Mouse (Mus musculus) heart, postnatal 36 days (tissue): Measurements from ENCODE around the gene Ccndbp1. TPM values are rescaled to one million over a fixed set of nuclear protein-coding genes. Genes with fewer than 3 reads are reported as not detected.
"Not testable (repeated sequence)": the region's sequence is repeated elsewhere in the genome, so short reads cannot be mapped to it uniquely, and the experiment has no call there.

Experiments used
- DNase-seq, 2 experiments: peaks; one replicate each; pipeline ENCODE4 v3.0.0; 2021 to 2022
- intact Hi-C: fragments of 180-260 bp; cut with DNase I; formaldehyde crosslinking; loops from one replicate; pipeline ENCODE4 v1.15.1; 2025
- total RNA-seq, 2 experiments: library from RNA; stranded (reverse); gene quantifications; 2 replicates each; pipeline ENCODE4 v1.2.3; 2021

Gene Ccndbp1
- total RNA-seq, 2 experiments from 2014 or later, result 29.9 to 33.8 TPM

- intact Hi-C loops, DNase-seq: not testable (repeated sequence)
These were observed 11.6 kb upstream of the Ccndbp1 start for GRCm38 (mm10) chr2:120996607-120997006.

DNA sequence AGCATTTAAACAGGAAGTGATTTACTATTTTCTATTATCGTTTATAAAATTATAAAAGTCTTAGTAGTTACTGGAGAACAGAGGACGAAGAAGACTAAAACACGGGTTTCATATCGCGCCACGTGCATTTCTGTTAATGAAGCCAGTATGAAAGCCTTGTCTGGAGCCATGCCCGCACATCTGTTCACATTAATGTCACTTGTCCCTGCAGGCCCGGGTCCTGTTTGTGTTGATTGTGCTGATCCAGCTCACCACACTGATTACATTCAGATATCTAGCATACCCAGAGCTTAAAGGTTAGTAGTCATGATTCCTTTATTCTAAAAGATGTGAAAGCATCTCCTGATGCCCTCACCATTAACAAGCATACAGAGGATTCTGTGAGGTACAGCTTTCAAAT is 9.3 kb upstream of the Ccndbp1 start:
- DNase-seq, result no peak
- intact Hi-C loops, result no loop called here

GRCm38 (mm10) chr2:121003586-121003985 is 4.6 kb upstream of the Ccndbp1 start:
- intact Hi-C loops, result no loop called here
- no peak for DNase-seq

- DNase-seq, result no peak
- intact Hi-C loops, result no loop called here
These were observed 4.0 kb upstream of the Ccndbp1 start for GRCm38 (mm10) chr2:121004018-121004811.

DNA sequence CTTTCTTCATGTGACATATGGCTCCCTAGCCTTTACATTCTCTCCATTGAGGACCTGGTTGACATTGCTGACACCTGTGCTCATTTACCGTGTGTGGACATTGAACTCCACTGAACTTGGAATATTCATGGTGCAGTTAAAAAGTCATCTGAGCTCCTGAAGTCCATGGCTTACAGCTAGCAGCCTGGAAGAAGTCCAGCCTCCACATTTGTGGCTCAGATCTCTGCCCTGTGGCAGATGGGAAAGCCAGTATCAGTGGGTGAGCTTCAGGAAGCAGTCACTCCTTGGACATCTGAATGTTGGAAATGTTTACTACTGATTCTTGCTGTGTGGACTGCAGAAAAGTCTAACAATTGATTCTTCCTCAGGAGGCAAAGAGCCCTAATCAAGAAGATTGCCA is 1.2 kb upstream of the Ccndbp1 start:
- DNase-seq, result no peak
- intact Hi-C loops, result no loop called here

- intact Hi-C loops, result loop anchor here (2.0 kb wide), 1 partner anchor 38 kb away; the partner anchor contains the start of gene Ubr1
These were observed 433 bp downstream of the Ccndbp1 start for GRCm38 (mm10) chr2:121008664-121009007.

DNA sequence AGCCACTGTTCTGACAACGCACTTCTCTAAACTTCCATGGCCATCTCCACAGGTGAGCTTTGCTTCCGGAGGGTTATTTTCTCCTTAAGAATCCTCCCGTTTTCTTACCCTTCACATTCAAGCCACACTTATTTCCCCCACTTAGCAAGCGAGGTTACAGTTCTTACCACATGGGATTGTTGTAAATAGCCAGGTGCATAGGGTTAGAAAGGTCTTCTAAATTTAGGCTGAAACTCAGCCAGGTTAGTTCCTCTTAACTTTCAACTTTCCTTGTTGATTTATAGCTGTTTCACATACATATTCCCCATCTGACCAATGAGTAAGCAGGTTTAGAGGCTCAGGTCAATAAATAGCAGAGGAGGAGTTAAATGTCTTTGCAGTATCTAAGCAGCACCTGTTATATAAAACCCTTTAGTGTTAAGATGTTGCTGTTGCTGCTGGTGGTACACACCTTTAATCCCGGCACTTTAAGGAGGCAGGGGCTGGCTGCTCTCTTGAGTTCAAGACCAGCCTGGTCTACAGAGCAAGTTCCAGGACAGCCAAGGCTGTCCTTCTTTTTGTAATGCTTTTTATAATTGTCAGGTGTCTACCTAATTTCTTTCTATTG is 971 bp downstream of the Ccndbp1 start:
- no peak for DNase-seq
- intact Hi-C loops, result loop anchor here (2.0 kb wide), 1 partner anchor 38 kb away; the partner anchor contains the start of gene Ubr1

More at GRCm38 (mm10) chr2:121008664-121009007, 433 bp downstream of the Ccndbp1 start:
- DNase-seq, result no peak

GRCm38 (mm10) chr2:121012676-121013075 is 4.5 kb downstream of the Ccndbp1 start:
- no peak for DNase-seq
- intact Hi-C loops, result no loop called here

DNA sequence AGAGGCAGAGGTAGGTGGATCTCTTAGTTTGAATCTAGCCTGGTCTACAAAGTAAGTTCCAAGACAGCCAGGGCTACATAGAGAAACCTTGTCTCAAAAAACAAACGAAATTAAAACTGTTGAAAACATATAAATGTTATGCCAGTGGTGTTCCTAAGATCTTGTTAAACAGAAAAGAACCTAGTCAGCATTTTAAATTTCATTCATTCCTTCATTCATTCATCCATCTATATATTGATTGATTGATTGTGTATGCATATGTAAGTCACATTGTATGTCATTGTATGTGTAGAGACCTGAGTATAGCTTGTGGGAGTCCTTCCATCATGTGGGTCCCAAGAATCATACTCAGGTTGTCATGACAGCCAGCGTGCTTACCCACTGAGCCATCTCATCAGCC is 7.3 kb downstream of the Ccndbp1 start:
- intact Hi-C loops, result no loop called here
- no peak for DNase-seq

GRCm38 (mm10) chr2:121016226-121016625 is 8.0 kb downstream of the Ccndbp1 start:
- DNase-seq, result no peak
- intact Hi-C loops, result no loop called here

DNA sequence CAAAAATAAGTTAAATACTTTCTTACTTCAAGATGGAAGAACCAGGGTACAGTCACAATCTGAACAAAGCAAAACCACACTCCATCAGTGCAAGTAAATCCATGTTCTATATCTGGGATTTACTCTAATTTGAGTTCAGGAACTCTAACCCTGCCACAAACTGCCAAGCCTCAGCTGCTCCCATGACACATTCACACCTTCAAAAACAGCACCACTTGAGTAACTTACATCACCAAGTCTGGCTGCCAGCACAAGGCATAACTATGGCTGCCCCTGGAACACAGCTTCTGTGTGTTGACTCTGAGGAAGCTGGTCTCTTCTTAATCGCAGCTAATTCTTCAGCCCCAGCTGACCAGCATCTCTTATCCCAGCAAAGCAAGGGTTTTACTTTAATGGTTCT is 8.9 kb downstream of the Ccndbp1 start:
- DNase-seq, result peak in 1 of 2 experiments; percentile 6
- intact Hi-C loops, result no loop called here

GRCm38 (mm10) chr2:121022918-121023317 is 14.7 kb downstream of the Ccndbp1 start:
- DNase-seq, result no peak
- intact Hi-C loops, result no loop called here

GRCm38 (mm10) chr2:121036733-121037341 is 28.6 kb downstream of the Ccndbp1 start, which contains the start of gene Epb42:
Gene Epb42 (minus strand): TSS chr2:121037072.
- intact Hi-C loops, result no loop called here

GRCm38 (mm10) chr2:121038851-121039250 is 30.6 kb downstream of the Ccndbp1 start:
- intact Hi-C loops, DNase-seq: not testable (repeated sequence)

More at GRCm38 (mm10) chr2:121036733-121037341, 28.6 kb downstream of the Ccndbp1 start, which contains the start of gene Epb42:
- DNase-seq, result no peak

GRCm38 (mm10) chr2:121039382-121039781 is 31.2 kb downstream of the Ccndbp1 start:
- no peak for DNase-seq
- intact Hi-C loops, result no loop called here

DNA sequence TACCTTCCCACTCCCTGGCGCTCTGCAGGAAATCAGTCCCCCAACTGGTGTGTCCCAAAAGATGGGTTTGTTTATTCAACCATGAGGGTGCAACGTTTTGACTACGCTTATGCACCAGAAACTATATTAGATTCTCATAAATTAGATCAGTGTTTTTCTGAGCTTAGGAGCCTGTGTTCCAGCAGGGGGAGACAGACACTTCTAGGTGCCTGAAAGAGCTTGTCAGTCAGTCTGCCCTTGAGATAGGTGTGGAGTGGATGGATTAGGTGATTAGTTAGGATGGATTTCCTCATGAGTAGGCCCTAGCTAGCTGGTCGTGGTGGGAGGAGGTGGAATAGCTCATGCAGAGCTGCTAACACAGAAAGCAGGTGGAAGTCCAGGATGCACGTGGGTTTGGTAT is 32.9 kb downstream of the Ccndbp1 start:
- intact Hi-C loops, result loop anchor here (1.0 kb wide), 1 partner anchor 61 kb away; no protein-coding TSS in a partner anchor
- DNase-seq, result peak; percentile 4 to 7

GRCm38 (mm10) chr2:121045653-121046052 is 37.5 kb downstream of the Ccndbp1 start:
- intact Hi-C loops, result no loop called here
- DNase-seq, result no peak

DNA sequence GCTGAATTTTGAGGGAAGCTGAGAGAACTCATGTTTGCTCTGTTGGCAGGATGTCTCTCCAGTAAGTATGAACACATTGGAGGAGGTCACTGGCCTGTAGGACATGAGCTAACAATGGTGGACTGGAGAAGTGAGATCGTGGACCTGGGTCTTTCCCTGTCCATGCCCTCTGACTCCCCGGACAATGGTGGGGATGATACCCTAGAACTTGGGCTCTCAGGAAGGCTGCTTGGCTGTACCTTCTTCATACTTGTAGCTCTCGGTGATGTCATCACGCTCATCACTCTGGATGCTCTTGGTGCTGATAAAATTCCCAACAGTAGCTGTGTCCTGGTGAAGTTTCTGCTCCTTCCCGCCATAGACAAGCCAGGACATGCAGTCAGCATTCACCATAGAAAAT is 44.0 kb downstream of the Ccndbp1 start:
- intact Hi-C loops, result no loop called here
- no peak for DNase-seq

DNA sequence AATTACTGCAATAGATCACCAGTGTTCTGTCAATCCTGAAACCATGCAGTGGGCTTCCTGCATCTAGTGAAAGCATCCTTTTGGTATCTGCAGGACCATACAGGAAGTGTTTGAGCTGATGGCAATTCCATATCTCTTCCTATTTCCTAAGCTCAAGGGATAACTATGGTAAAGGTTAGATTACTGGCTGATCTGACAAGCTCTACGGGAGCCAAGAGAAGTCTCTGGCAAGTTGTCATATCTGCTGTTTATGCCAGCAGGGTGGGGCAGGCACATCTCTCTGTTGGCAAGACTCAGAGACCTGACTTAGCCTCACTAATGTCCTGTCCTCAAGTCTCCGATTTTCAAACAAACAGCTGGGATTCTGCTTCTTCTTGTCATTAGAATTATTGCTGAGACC is 45.9 kb downstream of the Ccndbp1 start:
- intact Hi-C loops, result no loop called here
- DNase-seq, result no peak

GRCm38 (mm10) chr2:121055915-121056314 is 47.7 kb downstream of the Ccndbp1 start:
- intact Hi-C loops, result no loop called here
- no peak for DNase-seq

GRCm38 (mm10) chr2:121057997-121058396 is 49.8 kb downstream of the Ccndbp1 start:
- intact Hi-C loops, result no loop called here
- no peak for DNase-seq
